Mouse (Mus musculus): ENCODE results near the gene Tpgs1.

- no peak for TF ChIP-seq CTCF (IDR thresholded peaks at IDR 0.05; ENCODE audit: control insufficient read depth, insufficient read depth, low read length)
- TF ChIP-seq POLR2A (IDR thresholded peaks at IDR 0.05; ENCODE audit: borderline replicate concordance, control insufficient read depth, low read depth, low read length): no peak
These were observed 11.7 kb downstream of the Tpgs1 start for GRCm38 (mm10) chr10:79680606-79681495.
